8 mouse cellular contexts compared by ENCODE assay signal in the genomic region with DNA sequence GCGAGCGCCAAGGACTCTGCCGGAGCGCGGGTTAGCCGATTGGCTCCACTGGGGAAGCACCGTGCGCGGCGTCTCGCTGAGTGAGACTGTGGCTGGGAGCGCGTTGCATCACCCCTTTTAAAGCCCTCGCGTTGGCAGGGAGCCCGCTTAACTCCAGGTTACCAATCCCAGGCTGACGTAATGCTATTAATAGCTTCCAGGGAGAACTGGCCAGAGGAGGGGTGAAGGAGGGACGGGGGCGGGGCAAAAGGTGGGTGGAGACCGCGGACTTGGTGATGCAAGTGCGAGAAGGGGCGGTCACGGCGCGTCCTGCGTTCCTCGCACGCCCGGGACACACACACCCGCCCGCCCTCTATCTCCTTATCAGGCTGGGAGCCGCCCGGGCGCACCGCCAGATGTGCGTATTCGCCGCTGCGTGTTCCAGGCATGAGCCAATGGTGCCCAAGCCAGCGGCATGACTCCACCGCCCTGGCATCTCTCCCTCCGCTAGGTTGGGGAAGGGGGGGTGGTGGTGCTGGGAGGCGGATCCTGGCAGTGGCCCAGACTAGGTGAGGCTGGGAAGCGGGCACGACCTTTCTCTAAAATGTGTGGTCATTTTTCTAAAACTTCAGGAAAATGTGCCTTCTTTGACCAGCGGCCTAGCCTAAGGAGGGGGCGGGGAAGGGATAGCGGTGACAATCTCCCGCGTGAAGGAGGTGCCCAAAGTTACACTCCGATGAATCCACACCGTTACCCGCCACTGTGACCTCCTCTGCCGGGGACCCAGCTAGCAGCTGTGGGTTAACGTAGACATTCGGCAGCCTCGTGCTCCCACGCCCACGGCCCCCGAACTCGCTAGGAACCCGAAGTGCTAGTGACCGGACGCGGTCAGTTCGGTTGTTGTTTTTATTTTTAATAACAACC. TPM values are rescaled to one million over a fixed set of nuclear protein-coding genes. Genes with fewer than 3 reads are reported as not detected.
A peak's percentile ranks its signal among the peaks of the same experiment; 100 is the strongest.
DNase-seq lines count a peak whose midpoint lies in the region; ATAC-seq lines count a peak whose summit lies in the region.

No protein-coding gene starts in this region.

- H3K4me3 ChIP-seq in hindbrain, embryonic 12.5 days = peak overlapping the region; percentile 51

- H3K9ac ChIP-seq in hindbrain, embryonic 12.5 days = peak overlapping the region; percentile 55

- peak; percentile 82 for ATAC-seq in hindbrain, embryonic 12.5 days (ENCODE audit: low FRiP score)

- no peak overlapping the region for H3K27ac ChIP-seq in hindbrain, embryonic 12.5 days

- H3K9me3 ChIP-seq in hindbrain, embryonic 12.5 days (replicated peaks) = no peaks in the 10 kb centered on the region

- peaks cover 42% of the 10 kb centered on the region for H3K4me1 ChIP-seq in hindbrain, embryonic 12.5 days

- H3K4me2 ChIP-seq in hindbrain, embryonic 12.5 days (replicated peaks) = peak overlapping the region; percentile 94

- DNase-seq in T-cell, adult 2 months (ENCODE audit: low spot score) = peak; percentile 64
- peak; percentile 90 for DNase-seq in cerebellum, postnatal 25 days
- peak; percentile 63 to 75 for DNase-seq in frontal cortex, postnatal 14 days (ENCODE audit: low spot score in 2 of 2)
- peak; percentile 51 to 71 for DNase-seq in layer of hippocampus, postnatal 14 days (ENCODE audit: low spot score in 2 of 2)
- peak; percentile 99 for DNase-seq in lung, postnatal 10 days
- DNase-seq in ovary, postnatal 14 days (ENCODE audit: low spot score) = peak; percentile 93
- peak; percentile 6 to 17 for DNase-seq in thymus, postnatal 10 days (ENCODE audit: low spot score in 2 of 2)

- H3K36me3 ChIP-seq in hindbrain, embryonic 12.5 days = no peaks in the 10 kb centered on the region

- under 1% methylated on average over 67 of the region's 67 CpGs for WGBS in hindbrain, embryonic 12.5 days

- peaks cover 95% of the 10 kb centered on the region for H3K27me3 ChIP-seq in hindbrain, embryonic 12.5 days

RNA-seq across cellular contexts. Expression of gene Fam71a, which starts 18.8 kb away (rescaled TPM):
- not detected in 2 replicates for polyA plus RNA-seq in hindbrain, embryonic 12.5 days (2016; fragmentation: Nextera tagmentation; extraction: Ambion mirVana)
- not detected for total RNA-seq in layer of hippocampus, postnatal 14 days (2021)

RNA-seq across cellular contexts. Expression of gene Atf3, which starts 34.4 kb away (rescaled TPM):
- polyA plus RNA-seq in hindbrain, embryonic 12.5 days (2016; fragmentation: Nextera tagmentation; extraction: Ambion mirVana) = 1.9 and 2.7 TPM in 2 replicates
- total RNA-seq in layer of hippocampus, postnatal 14 days (2021) = under 1 TPM; 0.79 to 0.90 TPM

Comparison
In these comparisons a context has a peak if more than half of its experiments do, and no peak if none do; other contexts are left out.
1. DNase-seq: peak in every context shown above with its lines; median percentile 99 in lung, postnatal 10 days; 93 in ovary, postnatal 14 days; 90 in cerebellum, postnatal 25 days; 69 in frontal cortex, postnatal 14 days; 64 in T-cell, adult 2 months; 61 in layer of hippocampus, postnatal 14 days; 12 in thymus, postnatal 10 days.